Comparison of ENCODE assay signal across 29 mouse cellular contexts in genomic region chr1:166164580-166164979, GRCm38 (mm10). TPM values are rescaled to one million over a fixed set of nuclear protein-coding genes. Genes with fewer than 3 reads are reported as not detected.
DNase-seq lines count a peak whose midpoint lies in the region; ATAC-seq and TF ChIP-seq lines count a peak whose summit lies in the region.
"Had no signal": no experiment of that assay in that cellular context is flagged by ENCODE, and none has a peak within 500 bp of the region (broad histone marks: within the 10 kb centered on the region; RNA-seq: fewer than 3 reads in every experiment).

No protein-coding gene starts in this region.

- peaks cover 28% of the 10 kb centered on the region for H3K4me1 ChIP-seq in forebrain, embryonic 10.5 days
- H3K4me1 ChIP-seq in forebrain, embryonic 11.5 days (replicated peaks; ENCODE audit: control insufficient read depth, insufficient read depth, low read length) = no peaks in the 10 kb centered on the region
- H3K4me1 ChIP-seq in hindbrain, embryonic 10.5 days (replicated peaks) = peaks cover 23% of the 10 kb centered on the region
- H3K4me1 ChIP-seq in hindbrain, embryonic 12.5 days = 0 out of 2 replicates have a peak, but pooled peaks cover 7% of the 10 kb centered on the region
- H3K4me1 ChIP-seq in midbrain, embryonic 11.5 days (ENCODE audit: control insufficient read depth, insufficient read depth, low read length) = peaks cover 6% of the 10 kb centered on the region; the same call in 1 of the 2 replicates
- H3K4me1 ChIP-seq in midbrain, postnatal 0 days (ENCODE audit: insufficient read depth, low read length) = no peaks in the 10 kb centered on the region

- ATAC-seq in forebrain, embryonic 11.5 days (replicated peaks; ENCODE audit: low FRiP score) = no peak
- no peak for ATAC-seq in hindbrain, embryonic 12.5 days (ENCODE audit: low FRiP score)
- no peak for ATAC-seq in midbrain, embryonic 11.5 days (ENCODE audit: low FRiP score)
- no peak for ATAC-seq in midbrain, postnatal 0 days (ENCODE audit: low FRiP score)
- ATAC-seq: CD4-positive, CD25-positive, alpha-beta regulatory T cell, adult 4 months; forebrain, embryonic 14.5 days; forebrain, embryonic 16.5 days had no signal

- H3K9me3 ChIP-seq in forebrain, embryonic 10.5 days = no peaks in the 10 kb centered on the region
- no peaks in the 10 kb centered on the region for H3K9me3 ChIP-seq in forebrain, embryonic 11.5 days (ENCODE audit: control insufficient read depth, low read length)
- H3K9me3 ChIP-seq in hindbrain, embryonic 10.5 days = no peaks in the 10 kb centered on the region
- H3K9me3 ChIP-seq in hindbrain, embryonic 12.5 days (replicated peaks) = no peaks in the 10 kb centered on the region
- H3K9me3 ChIP-seq in midbrain, embryonic 11.5 days (ENCODE audit: control insufficient read depth, low read length) = no peaks in the 10 kb centered on the region
- no peaks in the 10 kb centered on the region for H3K9me3 ChIP-seq in midbrain, postnatal 0 days (ENCODE audit: low read length)
- H3K9me3 ChIP-seq: embryonic facial prominence, embryonic 13.5 days; embryonic facial prominence, embryonic 15.5 days; forebrain, embryonic 12.5 days had no signal

- peaks cover 9% of the 10 kb centered on the region for H3K27me3 ChIP-seq in forebrain, embryonic 10.5 days (ENCODE audit: poor library complexity, severe bottlenecking)
- no peaks in the 10 kb centered on the region for H3K27me3 ChIP-seq in forebrain, embryonic 11.5 days (ENCODE audit: control insufficient read depth, insufficient read depth, low read length)
- H3K27me3 ChIP-seq in hindbrain, embryonic 10.5 days (ENCODE audit: insufficient read depth, poor library complexity, severe bottlenecking) = peaks cover 9% of the 10 kb centered on the region
- peaks cover 11% of the 10 kb centered on the region for H3K27me3 ChIP-seq in hindbrain, embryonic 12.5 days
- H3K27me3 ChIP-seq in midbrain, embryonic 11.5 days (ENCODE audit: control insufficient read depth, insufficient read depth, low read length) = peaks cover 4% of the 10 kb centered on the region; the same call in 1 of the 2 replicates
- H3K27me3 ChIP-seq in midbrain, postnatal 0 days (ENCODE audit: insufficient read depth, low read length) = peaks cover 4% of the 10 kb centered on the region; the same call in 1 of the 2 replicates

- no peak for TF ChIP-seq CTCF in midbrain, postnatal 0 days (IDR thresholded peaks at IDR 0.05)

- H3K27ac ChIP-seq in forebrain, embryonic 10.5 days = 0 out of 2 replicates have a peak overlapping the region, but pooled peaks have one; percentile 30
- H3K27ac ChIP-seq in forebrain, embryonic 11.5 days (ENCODE audit: low read depth, low read length) = no peak overlapping the region
- H3K27ac ChIP-seq in hindbrain, embryonic 10.5 days = peak overlapping the region; percentile 4; the same call in 1 of the 2 replicates
- no peak overlapping the region for H3K27ac ChIP-seq in hindbrain, embryonic 12.5 days
- no peak overlapping the region for H3K27ac ChIP-seq in midbrain, embryonic 11.5 days (ENCODE audit: low read depth, low read length)
- no peak overlapping the region for H3K27ac ChIP-seq in midbrain, postnatal 0 days (ENCODE audit: low read depth, low read length)
- H3K27ac ChIP-seq: embryonic facial prominence, embryonic 13.5 days; embryonic facial prominence, embryonic 15.5 days; forebrain, embryonic 12.5 days had no signal

- no peak overlapping the region for H3K4me3 ChIP-seq in forebrain, embryonic 10.5 days
- no peak overlapping the region for H3K4me3 ChIP-seq in forebrain, embryonic 11.5 days (ENCODE audit: low read depth, low read length)
- no peak overlapping the region for H3K4me3 ChIP-seq in hindbrain, embryonic 10.5 days
- H3K4me3 ChIP-seq in hindbrain, embryonic 12.5 days = no peak overlapping the region
- no peak overlapping the region for H3K4me3 ChIP-seq in midbrain, embryonic 11.5 days (ENCODE audit: low read depth, low read length)
- H3K4me3 ChIP-seq in midbrain, postnatal 0 days (ENCODE audit: low read depth, low read length) = no peak overlapping the region
- H3K4me3 ChIP-seq: embryonic facial prominence, embryonic 13.5 days; embryonic facial prominence, embryonic 15.5 days; erythroblast, embryonic 14.5 days; forebrain, embryonic 12.5 days had no signal

- H3K4me2 ChIP-seq in forebrain, embryonic 11.5 days (ENCODE audit: low read depth, low read length, severe bottlenecking) = no peak overlapping the region
- H3K4me2 ChIP-seq in hindbrain, embryonic 12.5 days (replicated peaks) = no peak overlapping the region
- no peak overlapping the region for H3K4me2 ChIP-seq in midbrain, embryonic 11.5 days
- no peak overlapping the region for H3K4me2 ChIP-seq in midbrain, postnatal 0 days (ENCODE audit: low read depth, low read length, poor library complexity, severe bottlenecking)
- H3K4me2 ChIP-seq: embryonic facial prominence, embryonic 13.5 days; embryonic facial prominence, embryonic 15.5 days; forebrain, embryonic 12.5 days had no signal

- H3K9ac ChIP-seq in forebrain, embryonic 11.5 days (ENCODE audit: low read length) = no peak overlapping the region
- H3K9ac ChIP-seq in hindbrain, embryonic 12.5 days = no peak overlapping the region
- no peak overlapping the region for H3K9ac ChIP-seq in midbrain, embryonic 11.5 days (ENCODE audit: low read length)
- no peak overlapping the region for H3K9ac ChIP-seq in midbrain, postnatal 0 days (replicated peaks; ENCODE audit: low read length, poor library complexity, severe bottlenecking)
- H3K9ac ChIP-seq: embryonic facial prominence, embryonic 13.5 days; embryonic facial prominence, embryonic 15.5 days; forebrain, embryonic 12.5 days had no signal

- 92% methylated on average over 14 of the region's 14 CpGs for WGBS in forebrain, embryonic 10.5 days
- 92% methylated on average over 14 of the region's 14 CpGs for WGBS in forebrain, embryonic 11.5 days
- WGBS in hindbrain, embryonic 10.5 days = 92% methylated on average over 14 of the region's 14 CpGs
- WGBS in hindbrain, embryonic 12.5 days = 95% methylated on average over 14 of the region's 14 CpGs
- 86% methylated on average over 14 of the region's 14 CpGs for WGBS in midbrain, embryonic 11.5 days
- 86% methylated on average over 14 of the region's 14 CpGs for WGBS in midbrain, postnatal 0 days

- H3K36me3 ChIP-seq in forebrain, embryonic 10.5 days (replicated peaks) = no peaks in the 10 kb centered on the region
- H3K36me3 ChIP-seq in forebrain, embryonic 11.5 days (ENCODE audit: control insufficient read depth, insufficient read depth, low read length) = no peaks in the 10 kb centered on the region
- H3K36me3 ChIP-seq in hindbrain, embryonic 10.5 days = no peaks in the 10 kb centered on the region
- no peaks in the 10 kb centered on the region for H3K36me3 ChIP-seq in hindbrain, embryonic 12.5 days
- H3K36me3 ChIP-seq in midbrain, embryonic 11.5 days (ENCODE audit: control insufficient read depth, insufficient read depth, low read length) = no peaks in the 10 kb centered on the region
- no peaks in the 10 kb centered on the region for H3K36me3 ChIP-seq in midbrain, postnatal 0 days (ENCODE audit: insufficient read depth, low read length)
- H3K36me3 ChIP-seq: embryonic facial prominence, embryonic 13.5 days; embryonic facial prominence, embryonic 15.5 days; forebrain, embryonic 12.5 days had no signal

- no peak for DNase-seq in forebrain, embryonic 10.5 days (ENCODE audit: extremely low spot score, low spot score)
- no peak for DNase-seq in forebrain, embryonic 11.5 days (ENCODE audit: low spot score)
- no peak for DNase-seq in hindbrain, embryonic 10.5 days (ENCODE audit: low spot score)
- peak; percentile 82 for DNase-seq in midbrain, embryonic 11.5 days (ENCODE audit: low spot score, missing footprints)
- DNase-seq in midbrain, postnatal 0 days (ENCODE audit: low spot score) = no peak
- peak; percentile 40 for DNase-seq in ZHBTc4 (ENCODE audit: low read depth, low spot score)
- DNase-seq in left cerebral cortex, postnatal 25 days (ENCODE audit: low spot score in 2 of 2) = no peak
- DNase-seq: adrenal gland, adult 2 months; adrenal gland, postnatal 10 days; adrenal gland, postnatal 25 days; B cell, adult 2 months; cerebellum, adult 11 months; cerebellum, adult 18-20 months; cerebellum, adult 8-10 months; cerebellum, adult 9-11 months; cerebellum, postnatal 14 days; cerebellum, postnatal 36 days; embryo, embryonic 11 days had no signal

- intact Hi-C loops in left cerebral cortex, postnatal 25 days (cut with DNase I) = loop anchor here (5.0 kb wide), 2 partner anchors 88 to 198 kb away; partner anchors contain the start of gene Ildr2

RNA-seq across cellular contexts. Expression of gene Gpa33, which starts 34.5 kb away (rescaled TPM):
- 0.17 TPM in 1 of 2 replicates, not detected in the other for polyA plus RNA-seq in forebrain, embryonic 10.5 days (2016; fragmentation: Nextera tagmentation; extraction: Ambion mirVana)
- 0.12 and 0.20 TPM in 2 replicates for polyA plus RNA-seq in forebrain, embryonic 11.5 days (2014; fragmentation: Nextera tagmentation; extraction: Ambion mirVana)
- polyA plus RNA-seq in hindbrain, embryonic 10.5 days (2016; fragmentation: Nextera tagmentation; extraction: Ambion mirVana) = 0.16 and 0.22 TPM in 2 replicates
- 0.12 and 0.26 TPM in 2 replicates for polyA plus RNA-seq in hindbrain, embryonic 12.5 days (2016; fragmentation: Nextera tagmentation; extraction: Ambion mirVana)
- polyA plus RNA-seq in midbrain, embryonic 11.5 days (2014; fragmentation: Nextera tagmentation; extraction: Ambion mirVana) = 0.17 and 0.38 TPM in 2 replicates
- 0.14 TPM in 1 of 2 replicates, not detected in the other for total RNA-seq in midbrain, postnatal 0 days (2014; rRNA removed)
- 0.17 TPM in 1 of 2 replicates, not detected in the other for polyA plus RNA-seq in midbrain, postnatal 0 days (2015; fragmentation: Nextera tagmentation; extraction: Ambion mirVana)
- not detected for total RNA-seq in left cerebral cortex, postnatal 25 days (2021)
- total RNA-seq: common myeloid progenitor, adult 5-6 weeks; MEL had no signal
- polyA plus RNA-seq: CD4-positive, CD25-positive, alpha-beta regulatory T cell, adult 4 months; erythroblast, embryonic 14.5 days; forebrain, embryonic 12.5 days; forebrain, embryonic 14.5 days; forebrain, embryonic 16.5 days had no signal

RNA-seq across cellular contexts. Expression of gene Dusp27, which starts 36.9 kb away (rescaled TPM):
- 1.5 and 1.9 TPM in 2 replicates for polyA plus RNA-seq in forebrain, embryonic 10.5 days (2016; fragmentation: Nextera tagmentation; extraction: Ambion mirVana)
- polyA plus RNA-seq in forebrain, embryonic 11.5 days (2014; fragmentation: Nextera tagmentation; extraction: Ambion mirVana) = 1.8 and 2.2 TPM in 2 replicates
- polyA plus RNA-seq in hindbrain, embryonic 10.5 days (2016; fragmentation: Nextera tagmentation; extraction: Ambion mirVana) = 2.5 and 3.0 TPM in 2 replicates
- polyA plus RNA-seq in hindbrain, embryonic 12.5 days (2016; fragmentation: Nextera tagmentation; extraction: Ambion mirVana) = 3.3 and 5.5 TPM in 2 replicates
- 2.3 and 2.4 TPM in 2 replicates for polyA plus RNA-seq in midbrain, embryonic 11.5 days (2014; fragmentation: Nextera tagmentation; extraction: Ambion mirVana)
- total RNA-seq in midbrain, postnatal 0 days (2014; rRNA removed) = 0.71 and 1.2 TPM in 2 replicates
- polyA plus RNA-seq in midbrain, postnatal 0 days (2015; fragmentation: Nextera tagmentation; extraction: Ambion mirVana) = 0.59 and 0.72 TPM in 2 replicates
- total RNA-seq in left cerebral cortex, postnatal 25 days (2021) = under 1 TPM; 0.21 TPM
- total RNA-seq: adrenal gland, postnatal 25 days; CH12.LX; common myeloid progenitor, adult 5-6 weeks; MEL had no signal
- polyA plus RNA-seq: CD4-positive, CD25-positive, alpha-beta regulatory T cell, adult 4 months; erythroblast, embryonic 14.5 days had no signal

Comparison
In these comparisons a context has a peak if more than half of its experiments do, and no peak if none do; other contexts are left out.
1. DNase-seq: peak in midbrain, embryonic 11.5 days (single experiment) and ZHBTc4 (single experiment); none in forebrain, embryonic 10.5 days (single experiment), forebrain, embryonic 11.5 days (single experiment), hindbrain, embryonic 10.5 days (single experiment), midbrain, postnatal 0 days (single experiment) and left cerebral cortex, postnatal 25 days (0 of 2).
2. H3K27ac ChIP-seq: peak in forebrain, embryonic 10.5 days (single experiment) and hindbrain, embryonic 10.5 days (single experiment); none in forebrain, embryonic 11.5 days (single experiment), hindbrain, embryonic 12.5 days (single experiment), midbrain, embryonic 11.5 days (single experiment) and midbrain, postnatal 0 days (single experiment).